Mouse (Mus musculus) myocyte (in vitro differentiated cells): ENCODE results near the gene Sept3.

ENCODE experiments used
- CEBPB ChIP-seq: IDR thresholded peaks from 2 replicates; pipeline ENCODE4 v1.6.1; 2011; ENCODE audit warnings: mild to moderate bottlenecking, moderate library complexity; ENCODE audit not compliant: poor library complexity, insufficient read depth, severe bottlenecking
- E2F4 ChIP-seq: IDR thresholded peaks from one replicate; pipeline ENCODE4 v1.6.1; 2011; ENCODE audit warnings: mild to moderate bottlenecking, control low read depth, moderate library complexity; ENCODE audit not compliant: insufficient read depth
- MAX ChIP-seq: IDR thresholded peaks from one replicate; pipeline ENCODE4 v1.6.1; 2011; ENCODE audit warnings: low read depth, mild to moderate bottlenecking, control low read depth
- MYOD1 ChIP-seq, 3 experiments: IDR thresholded peaks; one replicate each; pipeline ENCODE4 v1.6.1; 2011; ENCODE audit warnings: control low read depth in 2 of 3, low read depth in 2 of 3, mild to moderate bottlenecking in 2 of 3, moderate library complexity in 1 of 3; ENCODE audit not compliant: insufficient read length in 2 of 3, control insufficient read depth in 1 of 3
- MYOG ChIP-seq, 3 experiments: IDR thresholded peaks; one replicate each; pipeline ENCODE4 v1.6.1; 2011; ENCODE audit warnings: control low read depth in 2 of 3, low read depth in 2 of 3, mild to moderate bottlenecking in 2 of 3; ENCODE audit not compliant: insufficient read length in 2 of 3, control insufficient read depth in 1 of 3, insufficient read depth in 1 of 3
- POLR2A ChIP-seq: IDR thresholded peaks from one replicate; pipeline ENCODE4 v1.6.1; 2011; ENCODE audit warnings: low read depth, mild to moderate bottlenecking, control low read depth, moderate library complexity; ENCODE audit not compliant: insufficient read length
- POLR2AphosphoS2 ChIP-seq: IDR thresholded peaks from one replicate; pipeline ENCODE4 v1.6.1; 2011; ENCODE audit warnings: low read depth, control low read depth; ENCODE audit not compliant: insufficient read length
- REST ChIP-seq: IDR thresholded peaks from one replicate; pipeline ENCODE4 v1.6.1; 2011; ENCODE audit warnings: mild to moderate bottlenecking, control low read depth, moderate library complexity; ENCODE audit not compliant: insufficient read depth, insufficient read length
- SRF ChIP-seq: IDR thresholded peaks from one replicate; pipeline ENCODE4 v1.6.1; 2011; ENCODE audit warnings: low read depth; ENCODE audit not compliant: control insufficient read depth, insufficient read length
- TCF12 ChIP-seq: IDR thresholded peaks from one replicate; pipeline ENCODE4 v1.6.1; 2011; ENCODE audit warnings: mild to moderate bottlenecking, control low read depth; ENCODE audit not compliant: poor library complexity, insufficient read depth, severe bottlenecking
- TCF3 ChIP-seq: IDR thresholded peaks from one replicate; pipeline ENCODE4 v1.6.1; 2011; ENCODE audit warnings: low read depth, control low read depth; ENCODE audit not compliant: insufficient read length
- USF1 ChIP-seq: IDR thresholded peaks from one replicate; pipeline ENCODE4 v1.6.1; 2011; ENCODE audit warnings: low read depth, mild to moderate bottlenecking, control low read depth, moderate library complexity

DNA sequence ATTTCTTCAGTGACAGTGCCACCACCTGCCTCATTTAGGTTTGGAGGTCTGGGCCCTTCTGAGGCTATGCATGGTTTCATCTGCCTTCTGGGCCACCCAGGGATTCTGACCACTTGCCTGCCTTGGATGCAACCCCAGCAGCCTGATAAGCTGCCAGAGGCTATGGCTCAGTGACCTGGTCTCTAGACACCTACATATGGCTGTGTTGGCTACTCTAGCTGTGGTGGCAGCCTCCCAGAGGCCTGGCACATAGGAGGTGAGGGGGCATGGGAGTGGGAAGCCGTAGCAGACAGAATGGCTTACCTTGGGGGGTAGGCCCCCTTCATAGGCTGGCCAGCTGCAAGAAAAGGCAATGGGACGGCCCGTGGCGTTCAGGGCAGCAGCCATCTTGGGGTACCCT is 60.5 kb downstream of the Sept3 start:
- no peak for TF ChIP-seq MYOD1 (IDR thresholded peaks at IDR 0.05; ENCODE audit: control insufficient read depth in 1 of 3, insufficient read length in 2 of 3, low read depth in 2 of 3)
- TF ChIP-seq MAX, result no peak
- TF ChIP-seq POLR2A, result no peak
- TF ChIP-seq MYOG (IDR thresholded peaks at IDR 0.05; ENCODE audit: control insufficient read depth in 1 of 3, insufficient read depth in 1 of 3, insufficient read length in 2 of 3, low read depth in 2 of 3), result no peak
- no peak for TF ChIP-seq USF1
- TF ChIP-seq CEBPB, result no peak
- TF ChIP-seq TCF12, result no peak
- TF ChIP-seq SRF, result no peak
- TF ChIP-seq E2F4, result no peak
- no peak for TF ChIP-seq POLR2AphosphoS2
- TF ChIP-seq REST, result no peak
- no peak for TF ChIP-seq TCF3
